Mouse (Mus musculus) bone marrow macrophage, adult 2 months (primary cell): ENCODE results near the gene Ubr4.

Source experiments
- CTCF ChIP-seq: IDR thresholded peaks from 2 replicates; pipeline ENCODE4 v1.5.1; 2012; ENCODE audit warnings: low read depth, mild to moderate bottlenecking, low read length, moderate library complexity
- POLR2A ChIP-seq: IDR thresholded peaks from 2 replicates; pipeline ENCODE4 v1.6.1; 2012; ENCODE audit warnings: mild to moderate bottlenecking, low read depth, low read length, borderline replicate concordance

- TF ChIP-seq CTCF (no peak), POLR2A (no peak)
Observed at GRCm38 (mm10) chr4:139491541-139492170, 139.2 kb downstream of the Ubr4 start.
